In the genomic region with DNA sequence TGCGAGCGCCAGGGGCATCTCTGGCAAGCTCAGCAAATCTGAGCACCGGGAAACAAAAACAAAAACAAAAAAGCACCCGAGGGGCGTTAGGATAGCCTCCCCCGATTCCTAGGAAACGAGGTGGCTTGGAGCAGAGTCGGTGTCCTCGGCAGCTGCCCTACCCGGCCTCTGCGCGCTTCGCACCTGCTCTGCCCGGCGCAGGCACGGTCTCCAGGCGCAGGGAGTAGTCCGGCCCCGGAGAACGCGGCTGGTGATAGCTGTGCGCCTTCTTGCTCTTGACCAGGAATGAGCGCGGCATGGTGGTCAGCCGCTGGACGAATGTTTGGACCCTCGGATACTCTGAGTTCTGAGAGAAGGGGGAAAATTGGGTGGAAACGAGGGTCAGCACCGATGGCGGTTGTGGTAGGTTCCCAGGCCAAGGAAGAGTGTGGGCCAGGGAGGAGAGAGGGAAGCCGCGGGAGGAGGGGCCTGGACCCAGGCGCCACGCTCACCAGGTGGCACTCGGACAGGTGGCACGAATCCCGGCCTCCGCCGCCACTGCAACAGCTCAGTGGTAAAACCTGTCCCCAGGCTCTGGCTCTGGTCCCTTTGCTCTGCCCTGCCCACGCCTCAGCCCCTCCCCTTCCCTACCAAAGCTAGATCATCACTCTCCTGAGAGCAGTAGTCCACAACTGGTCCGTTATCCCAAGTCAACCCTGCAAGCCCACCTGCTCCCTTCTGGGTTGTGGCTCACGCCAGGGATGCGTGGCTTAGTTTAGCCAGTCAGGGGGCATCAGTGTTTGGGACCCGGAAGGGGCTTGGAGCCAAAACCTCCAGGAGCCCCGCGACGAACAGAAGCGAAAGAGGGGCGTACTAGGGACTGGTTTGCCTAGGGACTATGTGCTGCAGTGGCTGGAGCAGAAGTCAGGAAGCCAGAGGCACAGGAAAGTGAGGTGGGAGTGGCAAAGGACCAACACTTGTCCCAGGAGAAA, we compare ENCODE assay signal across 8 mouse cellular contexts. TPM values are rescaled to one million over a fixed set of nuclear protein-coding genes. Genes with fewer than 3 reads are reported as not detected.
A peak's percentile ranks its signal among the peaks of the same experiment; 100 is the strongest.
DNase-seq lines count a peak whose midpoint lies in the region; ATAC-seq and TF ChIP-seq lines count a peak whose summit lies in the region.

No protein-coding gene starts in this region.

- H3K9ac ChIP-seq in embryonic facial prominence, embryonic 14.5 days (ENCODE audit: low read depth, low read length): no peak overlapping the region
- H3K9ac ChIP-seq in hindbrain, embryonic 16.5 days (ENCODE audit: low read depth, low read length): no peak overlapping the region

- TF ChIP-seq POLR2A in lung, adult 2 months (IDR thresholded peaks at IDR 0.05; ENCODE audit: borderline replicate concordance, extremely low read depth, low read depth, low read length): no peak
- no peak for TF ChIP-seq POLR2A in olfactory bulb, adult 2 months (IDR thresholded peaks at IDR 0.05; ENCODE audit: insufficient read depth, low read depth, low read length)

- no peak for TF ChIP-seq CTCF in lung, adult 2 months (IDR thresholded peaks at IDR 0.05; ENCODE audit: insufficient read depth, low read length)
- TF ChIP-seq CTCF in olfactory bulb, adult 2 months (IDR thresholded peaks at IDR 0.05; ENCODE audit: insufficient read depth, low read depth, low read length): no peak

- WGBS in embryonic facial prominence, embryonic 14.5 days: under 1% methylated on average over 42 of the region's 49 CpGs
- under 1% methylated on average over 47 of the region's 49 CpGs for WGBS in hindbrain, embryonic 16.5 days
- WGBS in lung, adult 2 months: 2% methylated on average over 49 of the region's 49 CpGs
- 1% methylated on average over 49 of the region's 49 CpGs for WGBS in olfactory bulb, adult 2 months

- H3K4me2 ChIP-seq in embryonic facial prominence, embryonic 14.5 days (ENCODE audit: low read depth, low read length): peak overlapping the region; percentile 51
- peak overlapping the region; percentile 36 for H3K4me2 ChIP-seq in hindbrain, embryonic 16.5 days (ENCODE audit: low read length)

- peaks cover 100% of the 10 kb centered on the region for H3K27me3 ChIP-seq in embryonic facial prominence, embryonic 14.5 days (replicated peaks; ENCODE audit: control insufficient read depth, insufficient read depth, low read length)
- peaks cover 52% of the 10 kb centered on the region for H3K27me3 ChIP-seq in hindbrain, embryonic 16.5 days (replicated peaks; ENCODE audit: control insufficient read depth, insufficient read depth, low read length)

- no peak overlapping the region for H3K27ac ChIP-seq in embryonic facial prominence, embryonic 14.5 days (replicated peaks; ENCODE audit: low read depth, low read length)
- H3K27ac ChIP-seq in hindbrain, embryonic 16.5 days (ENCODE audit: low read depth, low read length): no peak overlapping the region
- no peak overlapping the region for H3K27ac ChIP-seq in olfactory bulb, adult 2 months (ENCODE audit: insufficient read depth, low read depth, low read length)

- H3K4me1 ChIP-seq in embryonic facial prominence, embryonic 14.5 days (ENCODE audit: control insufficient read depth, insufficient read depth, low read length): peaks cover 31% of the 10 kb centered on the region
- peaks cover 39% of the 10 kb centered on the region for H3K4me1 ChIP-seq in hindbrain, embryonic 16.5 days (ENCODE audit: control insufficient read depth, insufficient read depth, low read depth, low read length)
- H3K4me1 ChIP-seq in lung, adult 2 months (ENCODE audit: control insufficient read depth, insufficient read depth, low read length): peaks cover 30% of the 10 kb centered on the region
- peaks cover 26% of the 10 kb centered on the region for H3K4me1 ChIP-seq in olfactory bulb, adult 2 months (ENCODE audit: control insufficient read depth, insufficient read depth, low read length)

- H3K36me3 ChIP-seq in embryonic facial prominence, embryonic 14.5 days (ENCODE audit: control insufficient read depth, insufficient read depth, low read length): no peaks in the 10 kb centered on the region
- no peaks in the 10 kb centered on the region for H3K36me3 ChIP-seq in hindbrain, embryonic 16.5 days (ENCODE audit: control insufficient read depth, insufficient read depth, low read length)

- no peaks in the 10 kb centered on the region for H3K9me3 ChIP-seq in embryonic facial prominence, embryonic 14.5 days (ENCODE audit: control insufficient read depth, low read length)
- no peaks in the 10 kb centered on the region for H3K9me3 ChIP-seq in hindbrain, embryonic 16.5 days (ENCODE audit: control insufficient read depth, low read length)

- ATAC-seq in embryonic facial prominence, embryonic 14.5 days (ENCODE audit: low read depth): no peak; the same call in 1 of the 2 replicates
- no peak for ATAC-seq in hindbrain, embryonic 16.5 days

- peak; percentile 37 for DNase-seq in urinary bladder, postnatal 14 days (ENCODE audit: low spot score)
- DNase-seq in urinary bladder, postnatal 4 days (ENCODE audit: low spot score in 2 of 2): no peak
- DNase-seq in embryonic facial prominence, embryonic 14.5 days (ENCODE audit: low spot score): no peak
- peak; percentile 33 for DNase-seq in lung, adult 2 months
- no peak for DNase-seq in frontal cortex, postnatal 25 days (ENCODE audit: low spot score in 2 of 2)
- DNase-seq in layer of hippocampus, adult 11-12 months (ENCODE audit: low spot score): no peak

- peak overlapping the region; percentile 31 for H3K4me3 ChIP-seq in embryonic facial prominence, embryonic 14.5 days (ENCODE audit: low read depth, low read length)
- peak overlapping the region; percentile 16 for H3K4me3 ChIP-seq in hindbrain, embryonic 16.5 days (ENCODE audit: low read length)
- peak overlapping the region; percentile 39 for H3K4me3 ChIP-seq in lung, adult 2 months (replicated peaks; ENCODE audit: extremely low read depth, low read depth, low read length)
- peak overlapping the region; percentile 6; the same call in 1 of the 2 replicates for H3K4me3 ChIP-seq in olfactory bulb, adult 2 months (ENCODE audit: insufficient read depth, low read depth, low read length)

RNA-seq across cellular contexts. Expression of gene Gfi1, which starts 2.0 kb away (rescaled TPM):
- polyA plus RNA-seq in embryonic facial prominence, embryonic 14.5 days (2014; fragmentation: Nextera tagmentation; extraction: Ambion mirVana): 0.39 and 0.79 TPM in 2 replicates
- polyA plus RNA-seq in hindbrain, embryonic 16.5 days (2015; fragmentation: Nextera tagmentation; extraction: Ambion mirVana): 0.09 TPM in 1 of 2 replicates, not detected in the other
- polyA plus RNA-seq in lung, adult 2 months (2012; rRNA removed): 0.73 and 2.0 TPM in 2 replicates
- polyA plus RNA-seq in olfactory bulb, adult 2 months (2012; ENCODE audit: insufficient read depth, insufficient read length, low replicate concordance, missing spikeins): not detected in 2 replicates

Comparison
In these comparisons a context has a peak if more than half of its experiments do, and no peak if none do; other contexts are left out.
1. DNase-seq: peak in urinary bladder, postnatal 14 days (single experiment) and lung, adult 2 months (single experiment); none in urinary bladder, postnatal 4 days (0 of 2), embryonic facial prominence, embryonic 14.5 days (single experiment), frontal cortex, postnatal 25 days (0 of 2) and layer of hippocampus, adult 11-12 months (single experiment).
2. Peak in every context shown above with its lines, with median percentiles within 50 percentile points of each other: H3K4me3 ChIP-seq.